In the genomic region with DNA sequence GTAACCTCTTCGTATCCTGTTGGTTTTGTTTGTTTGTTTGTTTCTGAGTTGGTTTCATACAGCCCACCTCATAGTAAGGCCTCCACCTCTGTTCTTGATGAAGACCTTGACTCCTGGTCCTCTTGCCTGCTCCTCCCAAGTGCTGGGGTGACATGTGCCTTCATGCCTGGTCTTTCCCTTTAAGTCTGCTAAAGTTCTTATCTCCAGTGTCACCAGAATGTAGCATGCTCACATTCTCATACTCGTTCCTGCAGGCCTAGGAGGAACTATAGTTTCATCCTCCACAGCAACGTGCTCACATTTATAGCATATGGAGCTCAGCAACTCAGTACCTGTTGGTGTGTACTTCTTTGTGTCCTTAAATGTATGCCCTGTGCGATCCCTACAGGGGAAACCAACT, we compare ENCODE assay signal across 24 mouse cellular contexts. TPM values are rescaled to one million over a fixed set of nuclear protein-coding genes. Genes with fewer than 3 reads are reported as not detected.
DNase-seq lines count a peak whose midpoint lies in the region; ATAC-seq and TF ChIP-seq lines count a peak whose summit lies in the region.
"Had no signal": no experiment of that assay in that cellular context is flagged by ENCODE, and none has a peak within 500 bp of the region (broad histone marks: within the 10 kb centered on the region; RNA-seq: fewer than 3 reads in every experiment).

No protein-coding gene starts in this region.

- peaks cover 25% of the 10 kb centered on the region for H3K4me1 ChIP-seq in heart, embryonic 12.5 days (replicated peaks)
- H3K4me1 ChIP-seq in limb, embryonic 15.5 days: peaks cover 31% of the 10 kb centered on the region
- H3K4me1 ChIP-seq in limb, embryonic 10.5 days: peaks cover 30% of the 10 kb centered on the region
- H3K4me1 ChIP-seq in MEL (ENCODE audit: control insufficient read depth in 1 of 2, insufficient read depth in 2 of 2, low read length in 2 of 2): peaks cover 13 to 23% of the 10 kb centered on the region in 2 experiments

- no peak for TF ChIP-seq RAD21 in MEL (IDR thresholded peaks at IDR 0.05; ENCODE audit: low read depth, low read length)

- no peak for DNase-seq in heart, adult 18-20 months
- no peak for DNase-seq in limb, embryonic 10.5 days (ENCODE audit: low spot score)
- peak; percentile 68 for DNase-seq in MEL (ENCODE audit: low read depth, low spot score)
- DNase-seq in MEL-GATA-1-ER (ENCODE audit: extremely low read depth, low read depth): peak; percentile 22
- DNase-seq in lung, postnatal 25 days (ENCODE audit: low spot score): no peak
- DNase-seq: adrenal gland, adult 2 months; adrenal gland, postnatal 10 days; adrenal gland, postnatal 25 days; cerebellum, adult 11 months; cerebellum, adult 18-20 months; cerebellum, adult 8-10 months; cerebellum, adult 9-11 months; cerebellum, postnatal 14 days; cerebellum, postnatal 36 days; embryo, embryonic 11 days had no signal

- no peak for TF ChIP-seq EP300 in MEL (IDR thresholded peaks at IDR 0.05; ENCODE audit: low read depth in 1 of 2, low read length in 2 of 2)

- H3K36me3 ChIP-seq in heart, embryonic 12.5 days: peaks cover 15% of the 10 kb centered on the region
- H3K36me3 ChIP-seq in limb, embryonic 15.5 days: peaks cover 17% of the 10 kb centered on the region
- peaks cover 21% of the 10 kb centered on the region for H3K36me3 ChIP-seq in limb, embryonic 10.5 days
- peaks cover 2 to 23% of the 10 kb centered on the region in 2 experiments; a peak in 3 of 4 replicates for H3K36me3 ChIP-seq in MEL (ENCODE audit: control insufficient read depth in 1 of 2, insufficient read depth in 2 of 2, low read length in 2 of 2)

- no peak for TF ChIP-seq CTCF in MEL (IDR thresholded peaks at IDR 0.05 in 2 of 3, conservative IDR thresholded peaks at IDR 0.05 in 1 of 3; ENCODE audit: control insufficient read depth in 1 of 3, insufficient read depth in 1 of 3, low read depth in 2 of 3, low read length in 3 of 3, poor library complexity in 1 of 3, severe bottlenecking in 1 of 3)

- H3K79me2 ChIP-seq in MEL (ENCODE audit: control insufficient read depth, insufficient read depth, low read length, poor library complexity): no peaks in the 10 kb centered on the region; the same call in 1 of the 2 replicates

- no peak for ATAC-seq in heart, embryonic 12.5 days (ENCODE audit: insufficient number of reproducible peaks, low FRiP score)
- ATAC-seq in limb, embryonic 15.5 days (ENCODE audit: insufficient number of reproducible peaks, low FRiP score, low TSS enrichment, low read depth): no peak
- ATAC-seq: forebrain, embryonic 14.5 days; forebrain, embryonic 16.5 days had no signal

- H3K9ac ChIP-seq in heart, embryonic 12.5 days: no peak overlapping the region
- H3K9ac ChIP-seq in limb, embryonic 15.5 days: no peak overlapping the region
- H3K9ac ChIP-seq in MEL (ENCODE audit: control insufficient read depth, low read depth, low read length, poor library complexity, severe bottlenecking): peak overlapping the region; percentile 26; the same call in 1 of the 2 replicates
- H3K9ac ChIP-seq: embryonic facial prominence, embryonic 13.5 days; embryonic facial prominence, embryonic 15.5 days; forebrain, embryonic 12.5 days had no signal

- H3K4me3 ChIP-seq in heart, embryonic 12.5 days: no peak overlapping the region
- no peak overlapping the region for H3K4me3 ChIP-seq in limb, embryonic 15.5 days
- H3K4me3 ChIP-seq in limb, embryonic 10.5 days: no peak overlapping the region
- no peak overlapping the region for H3K4me3 ChIP-seq in MEL (ENCODE audit: control insufficient read depth in 1 of 2, insufficient read depth in 1 of 2, low read depth in 2 of 2, low read length in 2 of 2)
- H3K4me3 ChIP-seq: embryonic facial prominence, embryonic 13.5 days; embryonic facial prominence, embryonic 15.5 days; erythroblast, embryonic 14.5 days; forebrain, embryonic 10.5 days; forebrain, embryonic 12.5 days had no signal

- no peaks in the 10 kb centered on the region for H3K9me3 ChIP-seq in heart, embryonic 12.5 days (replicated peaks)
- H3K9me3 ChIP-seq in limb, embryonic 15.5 days: no peaks in the 10 kb centered on the region
- no peaks in the 10 kb centered on the region for H3K9me3 ChIP-seq in limb, embryonic 10.5 days (replicated peaks)
- H3K9me3 ChIP-seq in MEL (replicated peaks; ENCODE audit: insufficient read depth, low read length): no peaks in the 10 kb centered on the region
- H3K9me3 ChIP-seq: embryonic facial prominence, embryonic 13.5 days; embryonic facial prominence, embryonic 15.5 days; forebrain, embryonic 10.5 days; forebrain, embryonic 12.5 days had no signal

- H3K4me2 ChIP-seq in heart, embryonic 12.5 days: no peak overlapping the region
- no peak overlapping the region for H3K4me2 ChIP-seq in limb, embryonic 15.5 days
- H3K4me2 ChIP-seq: embryonic facial prominence, embryonic 13.5 days; embryonic facial prominence, embryonic 15.5 days; forebrain, embryonic 12.5 days had no signal

- peaks cover 11% of the 10 kb centered on the region for H3K27me3 ChIP-seq in heart, embryonic 12.5 days (replicated peaks)
- no peaks in the 10 kb centered on the region for H3K27me3 ChIP-seq in limb, embryonic 15.5 days
- H3K27me3 ChIP-seq in limb, embryonic 10.5 days (ENCODE audit: low read depth, poor library complexity, severe bottlenecking): no peaks in the 10 kb centered on the region
- no peaks in the 10 kb centered on the region for H3K27me3 ChIP-seq in MEL (ENCODE audit: control insufficient read depth in 1 of 2, insufficient read depth in 2 of 2, low read length in 2 of 2)
- H3K27me3 ChIP-seq: embryonic facial prominence, embryonic 13.5 days; embryonic facial prominence, embryonic 15.5 days had no signal

- WGBS in heart, embryonic 12.5 days: 60% methylated on average over 4 of the region's 4 CpGs
- 72% methylated on average over 4 of the region's 4 CpGs for WGBS in limb, embryonic 15.5 days
- WGBS in limb, embryonic 10.5 days: 84% methylated on average over 4 of the region's 4 CpGs

- peak overlapping the region; percentile 2; the same call in 1 of the 2 replicates for H3K27ac ChIP-seq in heart, embryonic 12.5 days (ENCODE audit: poor library complexity, severe bottlenecking)
- H3K27ac ChIP-seq in limb, embryonic 15.5 days: peak overlapping the region; percentile 27; the same call in 1 of the 2 replicates
- no peak overlapping the region for H3K27ac ChIP-seq in limb, embryonic 10.5 days
- peak overlapping the region; percentile 55 for H3K27ac ChIP-seq in MEL (ENCODE audit: control insufficient read depth, low read depth, low read length)
- H3K27ac ChIP-seq: embryonic facial prominence, embryonic 13.5 days; embryonic facial prominence, embryonic 15.5 days; forebrain, embryonic 10.5 days; forebrain, embryonic 12.5 days had no signal

- no peak for TF ChIP-seq POLR2A in MEL (IDR thresholded peaks at IDR 0.05; ENCODE audit: control insufficient read depth in 1 of 2, insufficient read depth in 1 of 2, low read depth in 1 of 2, low read length in 2 of 2, poor library complexity in 1 of 2)

TF ChIP-seq in MEL, 35 proteins besides CTCF, POLR2A, EP300 and RAD21 (continues in another document):
- TF ChIP-seq KAT2A (conservative IDR thresholded peaks at IDR 0.05; ENCODE audit: low read depth, low read length) (no peak), MAX (IDR thresholded peaks at IDR 0.05; ENCODE audit: low read length) (peak; percentile 86), SIN3A (IDR thresholded peaks at IDR 0.05; ENCODE audit: low read length) (peak; percentile 48), CHD1 (IDR thresholded peaks at IDR 0.05; ENCODE audit: low read depth, low read length) (no peak), MXI1 (IDR thresholded peaks at IDR 0.05; ENCODE audit: low read depth, low read length) (peak; percentile 84), POLR2AphosphoS2 (IDR thresholded peaks at IDR 0.05; ENCODE audit: low read length) (no peak), JUND (IDR thresholded peaks at IDR 0.05; ENCODE audit: low read depth, low read length) (no peak), POLR2AphosphoS5 (IDR thresholded peaks at IDR 0.05; ENCODE audit: borderline replicate concordance, low read depth, low read length) (no peak), NRF1 (IDR thresholded peaks at IDR 0.05; ENCODE audit: insufficient read depth, low read depth, low read length, poor library complexity, severe bottlenecking) (no peak), GATA1 (IDR thresholded peaks at IDR 0.05; ENCODE audit: low read depth, low read length) (peak; percentile 67), USF1 (IDR thresholded peaks at IDR 0.05; ENCODE audit: low read depth, low read length) (no peak), SMC3 (IDR thresholded peaks at IDR 0.05; ENCODE audit: low read depth, low read length) (no peak), MYB (IDR thresholded peaks at IDR 0.05; ENCODE audit: low read depth, low read length) (no peak), MYC (IDR thresholded peaks at IDR 0.05; ENCODE audit: low read depth, low read length) (peak; percentile 90), GABPA (IDR thresholded peaks at IDR 0.05; ENCODE audit: low read depth, low read length) (no peak), MAFK (IDR thresholded peaks at IDR 0.05; ENCODE audit: borderline replicate concordance, low read depth, low read length) (no peak), TCF12 (IDR thresholded peaks at IDR 0.05; ENCODE audit: low read depth, low read length) (no peak), ETS1 (IDR thresholded peaks at IDR 0.05; ENCODE audit: low read depth, low read length) (peak; percentile 33; the same call in 1 of the 2 replicates), E2F4 (IDR thresholded peaks at IDR 0.05; ENCODE audit: borderline replicate concordance, low read depth, low read length) (no peak)

RNA-seq across cellular contexts. Expression of a gene that starts 26.3 kb away (rescaled TPM):
- polyA plus RNA-seq in heart, embryonic 12.5 days (2016; fragmentation: Nextera tagmentation; extraction: Ambion mirVana): 123 and 125 TPM in 2 replicates
- total RNA-seq in heart, adult 18-20 months (2021): 10 to 100 TPM; 49.2 to 52.3 TPM
- 180 and 181 TPM in 2 replicates for polyA plus RNA-seq in limb, embryonic 15.5 days (2015; fragmentation: Nextera tagmentation; extraction: Ambion mirVana)
- 121 and 139 TPM in 2 replicates for polyA plus RNA-seq in limb, embryonic 10.5 days (2016; fragmentation: Nextera tagmentation; extraction: Ambion mirVana)
- total RNA-seq in MEL (2012; rRNA removed): 35.3 and 36.8 TPM in 2 replicates
- polyA plus RNA-seq in MEL (2012; ENCODE audit: insufficient read depth in 1 of 2, insufficient read length in 2 of 2, low read depth in 1 of 2, low replicate concordance in 2 of 2, missing spikeins in 1 of 2): 10 to 100 TPM in 1 of 2 experiments, not detected in 1; 43.3 TPM

RNA-seq across cellular contexts. Expression of a gene that starts 38.8 kb away (rescaled TPM):
- polyA plus RNA-seq in heart, embryonic 12.5 days (2016; fragmentation: Nextera tagmentation; extraction: Ambion mirVana): 101 and 109 TPM in 2 replicates
- 1,000 to 10,000 TPM; 1,617 to 1,852 TPM for total RNA-seq in heart, adult 18-20 months (2021)
- polyA plus RNA-seq in limb, embryonic 15.5 days (2015; fragmentation: Nextera tagmentation; extraction: Ambion mirVana): 33.6 and 48.9 TPM in 2 replicates
- polyA plus RNA-seq in limb, embryonic 10.5 days (2016; fragmentation: Nextera tagmentation; extraction: Ambion mirVana): 15.6 and 22.8 TPM in 2 replicates
- total RNA-seq in MEL (2012; rRNA removed): 52.4 and 53.3 TPM in 2 replicates
- polyA plus RNA-seq in MEL (2012; ENCODE audit: insufficient read depth in 1 of 2, insufficient read length in 2 of 2, low read depth in 1 of 2, low replicate concordance in 2 of 2, missing spikeins in 1 of 2): 10 to 100 TPM in 1 of 2 experiments, not detected in 1; 47.6 TPM

Comparison
In these comparisons a context has a peak if more than half of its experiments do, and no peak if none do; other contexts are left out.
1. DNase-seq: peak in MEL (single experiment) and MEL-GATA-1-ER (single experiment); none in heart, adult 18-20 months (0 of 2), limb, embryonic 10.5 days (single experiment) and lung, postnatal 25 days (single experiment).